Mouse (Mus musculus): ENCODE measurements around the gene Pramef6.
"Not testable (repeated sequence)": the region's sequence is repeated elsewhere in the genome, so short reads cannot be mapped to it uniquely, and the experiment has no call there.

Pramef6 gene

DNA sequence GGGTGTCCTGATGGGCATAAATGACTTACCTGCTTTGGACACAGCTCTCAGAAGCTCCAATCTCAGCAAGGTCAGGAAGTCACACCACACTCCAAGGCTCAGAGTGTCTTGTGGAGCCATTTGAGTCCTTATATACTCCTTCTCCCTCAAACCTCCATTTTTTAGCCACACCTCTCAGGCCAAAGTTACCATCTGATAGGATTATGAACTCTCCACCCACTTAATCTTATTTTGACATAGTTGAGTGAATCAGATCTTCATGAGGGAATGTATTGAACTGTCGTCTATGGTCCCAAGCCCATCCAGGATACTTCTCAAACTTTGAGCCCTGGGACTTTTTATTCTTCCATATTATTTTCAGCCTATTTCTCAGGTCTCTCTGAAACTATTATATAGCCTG is at the start of gene Pramef6:
TSS of gene Pramef6 (minus strand) at position 101 of the 400 bp plus-strand sequence.
- H3K36me3 ChIP-seq (ENCODE audit: insufficient read depth, low read length); H3K4me1 ChIP-seq (replicated peaks; ENCODE audit: low read depth, low read length): not testable (repeated sequence)

DNA sequence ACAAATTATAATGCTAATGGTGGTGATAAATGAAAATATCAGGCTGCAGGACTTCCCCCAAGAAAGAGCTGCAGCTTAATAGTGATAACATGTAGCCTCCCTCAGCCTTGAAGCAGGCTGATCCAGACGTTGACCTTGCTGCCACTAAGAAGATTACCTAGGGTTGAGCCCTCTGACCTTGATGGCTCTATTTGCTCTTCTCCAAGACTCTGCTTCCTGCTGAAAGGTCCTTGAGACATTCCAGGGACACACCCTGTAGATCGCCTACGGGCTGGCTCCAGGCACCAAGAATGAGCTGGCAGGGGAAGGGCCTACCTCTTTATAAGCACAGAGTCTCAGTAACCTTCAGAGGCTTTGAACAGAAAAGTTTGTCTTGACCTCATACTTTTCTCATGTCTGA is 5.8 kb downstream of the Pramef6 start:
- not testable (repeated sequence) for H3K9me3 ChIP-seq (ENCODE audit: low read length); H3K27me3 ChIP-seq (ENCODE audit: insufficient read depth, low read length); H3K4me1 ChIP-seq (replicated peaks; ENCODE audit: low read depth, low read length); H3K4me3 ChIP-seq (replicated peaks; ENCODE audit: low read length); H3K36me3 ChIP-seq (ENCODE audit: insufficient read depth, low read length)

More for the DNA sequence above, at the start of gene Pramef6:
- not testable (repeated sequence) for H3K9me3 ChIP-seq (ENCODE audit: low read length); H3K27me3 ChIP-seq (ENCODE audit: insufficient read depth, low read length); H3K4me3 ChIP-seq (replicated peaks; ENCODE audit: low read length)

DNA sequence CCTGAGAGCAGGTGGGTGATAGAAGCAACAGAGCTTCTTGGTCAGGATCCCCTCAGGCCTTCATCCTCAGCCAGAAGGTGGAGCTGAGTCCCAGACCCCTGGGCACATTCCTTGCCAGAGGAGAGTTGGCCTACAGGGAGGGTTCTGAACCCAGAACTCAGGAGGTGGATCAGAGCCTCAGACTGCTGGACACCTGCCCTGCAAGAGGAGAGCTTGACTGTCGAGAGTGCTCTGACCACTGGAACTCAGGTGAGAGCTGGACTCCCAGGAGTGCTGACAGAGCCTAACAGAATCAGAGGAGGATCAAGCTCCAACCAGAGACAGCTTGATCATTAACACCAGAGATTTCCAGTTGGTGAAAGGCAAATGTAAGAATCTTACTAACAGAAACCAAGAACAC is 17.8 kb downstream of the Pramef6 start:
- H3K4me3 ChIP-seq (replicated peaks; ENCODE audit: low read length); H3K27me3 ChIP-seq (ENCODE audit: insufficient read depth, low read length); H3K4me1 ChIP-seq (replicated peaks; ENCODE audit: low read depth, low read length); H3K36me3 ChIP-seq (ENCODE audit: insufficient read depth, low read length): not testable (repeated sequence)
- H3K9me3 ChIP-seq (ENCODE audit: low read length), result peaks cover 16% of the 10 kb centered on the region

DNA sequence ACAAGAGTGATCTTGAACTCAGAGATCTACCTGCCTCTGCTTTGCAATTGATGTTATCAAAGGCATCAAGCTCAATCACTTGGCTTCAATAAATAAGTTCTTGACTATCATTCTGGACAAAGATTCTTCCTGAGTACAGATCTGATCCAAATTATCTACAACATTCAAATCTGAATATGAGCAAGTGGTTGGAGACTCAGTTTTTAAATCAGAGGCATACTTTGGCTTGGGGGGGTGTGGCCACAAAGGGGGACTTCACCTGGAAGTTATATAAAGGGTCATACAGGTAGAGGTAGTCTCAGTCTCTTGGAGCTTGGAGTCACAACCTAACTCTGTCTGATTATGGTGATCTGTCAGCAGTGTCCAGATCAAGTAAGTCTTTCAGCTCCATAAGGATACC is 54.0 kb downstream of the Pramef6 start, which contains the start of gene Gm13103:
TSS of gene Gm13103 (plus strand) at position 301 of the 400 bp plus-strand sequence.
- H3K27me3 ChIP-seq (ENCODE audit: insufficient read depth, low read length); H3K9me3 ChIP-seq (ENCODE audit: low read length); H3K36me3 ChIP-seq (ENCODE audit: insufficient read depth, low read length); H3K4me1 ChIP-seq (replicated peaks; ENCODE audit: low read depth, low read length); H3K4me3 ChIP-seq (replicated peaks; ENCODE audit: low read length): not testable (repeated sequence)

Measured in E14TG2a.4 (cell line).